Mouse (Mus musculus) liver, embryonic 14.5 days (tissue): ENCODE measurements around the gene Rpl10a. TPM values are rescaled to one million over a fixed set of nuclear protein-coding genes. Genes with fewer than 3 reads are reported as not detected.
A peak's percentile ranks its signal among the peaks of the same experiment; 100 is the strongest.
"Not testable (repeated sequence)": the region's sequence is repeated elsewhere in the genome, so short reads cannot be mapped to it uniquely, and the experiment has no call there.

Experiments used
- ATAC-seq: fragments of 200-750 bp; cut with Nextera tagmentation; 2 replicates; pipeline ENCODE4 v1.8.0; 2017; ENCODE audit warnings: moderate number of reproducible peaks, mild to moderate bottlenecking, moderate library complexity; ENCODE audit not compliant: insufficient read depth
- DNase-seq, 3 experiments: peaks; one replicate each; pipeline ENCODE4 v3.0.0-alpha.2; 2012 to 2013; ENCODE audit warnings: low read depth in 3 of 3, low spot score in 3 of 3
- H3K27ac ChIP-seq: fragments of 300-500 bp; sonication (generic); 2 replicates; pipeline ENCODE4 v1.5.1; 2014; ENCODE audit warnings: moderate library complexity, mild to moderate bottlenecking, control low read depth, inconsistent platforms
- H3K27me3 ChIP-seq: fragments of 300-500 bp; sonication (generic); 2 replicates; pipeline ENCODE4 v1.6.1; 2014; ENCODE audit warnings: mild to moderate bottlenecking, low read length, moderate library complexity; ENCODE audit not compliant: control insufficient read depth, insufficient read depth
- H3K36me3 ChIP-seq: fragments of 300-500 bp; sonication (generic); replicated peaks from 2 replicates; pipeline ENCODE4 v1.6.1; 2014; ENCODE audit warnings: low read depth; ENCODE audit not compliant: control insufficient read depth, insufficient read depth
- H3K4me1 ChIP-seq, 2 experiments: fragments of 200-500 bp in 1 of 2; fragments of 300-500 bp in 1 of 2; sonication (generic) in 1 of 2; replicated peaks; 2 replicates each; pipeline ENCODE4 v1.6.1; 2012 to 2014; ENCODE audit warnings: antibody characterized with exemption in 1 of 2, inconsistent platforms in 1 of 2, low read length in 1 of 2; ENCODE audit not compliant: control insufficient read depth in 2 of 2, insufficient read depth in 2 of 2
- H3K4me2 ChIP-seq: fragments of 300-500 bp; sonication (generic); 2 replicates; pipeline ENCODE4 v1.6.1; 2014; ENCODE audit warnings: low read depth, mild to moderate bottlenecking, control low read depth, moderate library complexity
- H3K4me3 ChIP-seq, 2 experiments: fragments of 200-500 bp in 1 of 2; fragments of 300-500 bp in 1 of 2; sonication (generic) in 1 of 2; 2 replicates each; pipeline ENCODE4 v1.5.1; 2012 to 2014; ENCODE audit warnings: low read depth in 2 of 2, low read length in 2 of 2, mild to moderate bottlenecking in 2 of 2, control low read depth in 1 of 2, inconsistent platforms in 1 of 2, moderate library complexity in 1 of 2; ENCODE audit not compliant: insufficient read depth in 1 of 2
- H3K9ac ChIP-seq: fragments of 300-500 bp; sonication (generic); replicated peaks from 2 replicates; pipeline ENCODE4 v1.6.1; 2014; ENCODE audit warnings: mild to moderate bottlenecking, control low read depth, moderate library complexity
- H3K9me3 ChIP-seq: fragments of 300-500 bp; sonication (generic); 2 replicates; pipeline ENCODE4 v1.6.1; 2016; ENCODE audit warnings: low read length, mixed read lengths; ENCODE audit not compliant: control insufficient read depth
- CTCF ChIP-seq: IDR thresholded peaks from 2 replicates; pipeline ENCODE4 v1.5.1; 2016; ENCODE audit warnings: antibody characterized with exemption, low read depth, control low read depth
- EP300 ChIP-seq: IDR thresholded peaks from 2 replicates; pipeline ENCODE4 v1.6.1; 2016; ENCODE audit warnings: antibody characterized with exemption, low read depth
- WGBS: fragments of 180-500 bp; shearing (Covaris S2); extraction: QIAGEN DNeasy Blood & Tissue Kit; methylation state at CpG from one replicate; pipeline ENCODE4 v1.1.7; 2014; ENCODE audit not compliant: insufficient replicate concordance; 5-methylcytosine and 5-hydroxymethylcytosine counted together
- polyA plus RNA-seq, 2 experiments: library from polyadenylated mRNA; depleted of rRNA in 1 of 2; stranded (reverse) in 1 of 2; unstranded in 1 of 2; fragments of >200 nt; fragmentation: Nextera tagmentation in 1 of 2; extraction: Ambion mirVana in 1 of 2; gene quantifications; 2 replicates each; pipeline versions ENCODE4 v1.2.1 to v1.2.3; 2012 to 2014

Rpl10a gene
- polyA plus RNA-seq, 2 experiments = 510 to 1,992 TPM

DNA sequence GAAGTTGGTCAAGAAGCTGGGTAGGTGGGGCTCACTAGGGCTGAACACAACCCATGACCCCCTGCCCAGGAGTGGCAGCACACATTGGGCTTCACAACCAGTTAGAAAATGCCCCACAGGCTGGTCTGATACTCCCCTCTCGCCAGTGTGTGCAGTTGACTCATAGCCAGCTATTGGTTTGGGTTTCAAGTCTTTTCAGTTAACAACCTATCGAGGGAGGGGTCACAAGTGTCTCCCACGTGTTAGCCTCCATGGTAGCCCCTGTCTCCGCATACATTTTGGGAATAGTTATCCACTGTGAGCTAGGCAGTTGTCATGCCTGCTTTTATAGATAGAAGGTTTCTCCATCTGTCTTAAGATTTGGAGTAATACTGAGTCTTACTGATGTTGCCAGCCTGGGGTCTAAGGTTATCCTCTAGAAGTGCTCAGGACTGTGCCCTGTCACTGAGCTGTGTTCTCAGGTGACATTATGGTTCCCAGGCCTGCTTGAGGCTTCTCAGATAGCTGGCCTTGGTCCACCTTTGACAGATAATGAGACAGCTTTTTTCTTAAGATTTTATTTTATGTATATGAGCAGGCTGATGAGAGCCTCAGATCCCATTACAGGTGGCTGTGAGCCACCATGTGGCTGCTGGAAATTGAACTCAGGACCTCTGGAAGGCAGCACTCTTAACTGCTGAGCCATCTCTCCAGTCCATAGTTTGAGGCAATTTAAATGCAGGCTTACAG is 1.4 kb downstream of the Rpl10a start:
- ATAC-seq (no peak), DNase-seq (no peak)
- WGBS = 5% methylated on average over 4 of the region's 4 CpGs
- Histone ChIP-seq H3K9me3 (no peaks in the 10 kb centered on the region), H3K9ac (peak overlapping the region; percentile 84), H3K36me3 (peaks cover 23% of the 10 kb centered on the region), H3K4me1 (peaks cover 4 to 16% of the 10 kb centered on the region in 2 experiments), H3K4me2 (peak overlapping the region; percentile 85), H3K27me3 (no peaks in the 10 kb centered on the region), H3K27ac (peak overlapping the region; percentile 58), H3K4me3 (peak overlapping the region; percentile 71)
- no peak for TF ChIP-seq EP300
- TF ChIP-seq CTCF = no peak

- 26% methylated on average over 2 of the region's 2 CpGs for WGBS
- peaks cover 4 to 16% of the 10 kb centered on the region in 2 experiments for H3K4me1 ChIP-seq
- ATAC-seq = no peak
Measured at GRCm38 (mm10) chr17:28330232-28330546, 1.9 kb downstream of the Rpl10a start.

DNA sequence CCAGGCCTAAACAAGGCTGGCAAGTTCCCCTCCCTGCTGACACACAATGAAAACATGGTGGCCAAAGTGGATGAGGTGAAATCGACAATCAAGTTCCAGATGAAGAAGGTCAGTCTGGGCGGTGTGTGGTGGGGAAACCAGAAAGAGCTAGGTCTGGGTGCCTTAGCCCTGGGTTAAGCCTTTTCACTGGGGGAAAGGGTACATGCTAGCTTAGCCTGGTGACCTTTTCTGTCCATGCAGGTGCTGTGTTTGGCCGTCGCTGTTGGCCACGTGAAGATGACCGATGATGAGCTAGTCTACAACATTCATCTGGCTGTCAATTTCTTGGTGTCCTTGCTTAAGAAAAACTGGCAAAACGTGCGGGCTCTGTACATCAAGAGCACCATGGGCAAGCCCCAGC is 2.3 kb downstream of the Rpl10a start:
- H3K4me3 ChIP-seq = peak overlapping the region in 1 of 2 experiments; percentile 29; a peak in 2 of 4 replicates
- H3K27me3 ChIP-seq, H3K9me3 ChIP-seq, ATAC-seq, DNase-seq, H3K27ac ChIP-seq: not testable (repeated sequence)
- 60% methylated on average over 7 of the region's 8 CpGs for WGBS
- peak overlapping the region; percentile 23; the same call in 1 of the 2 replicates for H3K9ac ChIP-seq
- H3K4me1 ChIP-seq = peaks cover 4 to 16% of the 10 kb centered on the region in 2 experiments
- peaks cover 23% of the 10 kb centered on the region for H3K36me3 ChIP-seq
- H3K4me2 ChIP-seq = peak overlapping the region; percentile 85

More at GRCm38 (mm10) chr17:28330232-28330546, 1.9 kb downstream of the Rpl10a start:
- no peak for DNase-seq
- no peak for TF ChIP-seq CTCF
- no peak for TF ChIP-seq EP300
- Histone ChIP-seq H3K9ac (peak overlapping the region; percentile 84), H3K9me3 (no peaks in the 10 kb centered on the region), H3K27ac (peak overlapping the region; percentile 58), H3K27me3 (no peaks in the 10 kb centered on the region), H3K4me2 (peak overlapping the region; percentile 85), H3K4me3 (peak overlapping the region; percentile 71), H3K36me3 (peaks cover 23% of the 10 kb centered on the region)

- no peak overlapping the region for H3K4me3 ChIP-seq
- peaks cover 4 to 16% of the 10 kb centered on the region in 2 experiments for H3K4me1 ChIP-seq
- H3K9me3 ChIP-seq = no peaks in the 10 kb centered on the region
Measured at GRCm38 (mm10) chr17:28331241-28332112, 3.2 kb downstream of the Rpl10a start.

More at GRCm38 (mm10) chr17:28331241-28332112, 3.2 kb downstream of the Rpl10a start:
- Histone ChIP-seq H3K9ac (no peak overlapping the region), H3K27me3 (no peaks in the 10 kb centered on the region), H3K27ac (no peak overlapping the region; the same call in 1 of the 2 replicates), H3K36me3 (peaks cover 23% of the 10 kb centered on the region), H3K4me2 (no peak overlapping the region)
- 19% methylated on average over 7 of the region's 7 CpGs for WGBS
- no peak for DNase-seq
- no peak for ATAC-seq
- no peak for TF ChIP-seq CTCF
- TF ChIP-seq EP300 = no peak
